Mouse (Mus musculus) liver, adult (tissue): ENCODE measurements around the gene Alg11.
A peak's percentile ranks its signal among the peaks of the same experiment; 100 is the strongest.

Experiments used
- GATA4 ChIP-seq: IDR thresholded peaks from 2 replicates; pipeline ENCODE4 v1.6.1; 2014; ENCODE audit warnings: mild to moderate bottlenecking, low read length; ENCODE audit not compliant: insufficient replicate concordance

Gene Alg11

DNA sequence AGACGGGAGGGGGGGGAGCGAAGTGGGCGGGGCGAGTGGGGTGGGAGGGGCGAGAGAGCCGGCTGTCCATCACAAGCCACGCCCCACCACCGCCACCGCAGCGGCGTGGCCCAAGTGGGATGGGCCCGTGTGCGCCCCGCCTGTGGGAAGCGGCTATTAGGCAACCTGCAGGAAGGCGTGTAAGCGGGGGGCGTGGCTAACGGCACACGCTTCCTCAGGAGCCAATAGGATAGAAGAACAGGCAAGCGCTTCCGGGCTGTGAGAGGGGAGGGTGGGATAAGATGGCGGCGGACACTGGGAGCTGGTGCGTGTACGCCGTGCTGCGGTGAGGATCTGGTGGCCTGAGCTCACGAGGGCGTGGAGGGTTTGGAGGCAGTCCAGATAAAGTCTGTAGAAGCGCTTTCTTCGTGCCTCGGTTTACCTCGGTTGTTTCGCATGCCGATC lies at the start of gene Alg11:
Alg11 (plus strand) TSS at position 276 of the 444 bp plus-strand sequence.
- no peak for TF ChIP-seq GATA4

DNA sequence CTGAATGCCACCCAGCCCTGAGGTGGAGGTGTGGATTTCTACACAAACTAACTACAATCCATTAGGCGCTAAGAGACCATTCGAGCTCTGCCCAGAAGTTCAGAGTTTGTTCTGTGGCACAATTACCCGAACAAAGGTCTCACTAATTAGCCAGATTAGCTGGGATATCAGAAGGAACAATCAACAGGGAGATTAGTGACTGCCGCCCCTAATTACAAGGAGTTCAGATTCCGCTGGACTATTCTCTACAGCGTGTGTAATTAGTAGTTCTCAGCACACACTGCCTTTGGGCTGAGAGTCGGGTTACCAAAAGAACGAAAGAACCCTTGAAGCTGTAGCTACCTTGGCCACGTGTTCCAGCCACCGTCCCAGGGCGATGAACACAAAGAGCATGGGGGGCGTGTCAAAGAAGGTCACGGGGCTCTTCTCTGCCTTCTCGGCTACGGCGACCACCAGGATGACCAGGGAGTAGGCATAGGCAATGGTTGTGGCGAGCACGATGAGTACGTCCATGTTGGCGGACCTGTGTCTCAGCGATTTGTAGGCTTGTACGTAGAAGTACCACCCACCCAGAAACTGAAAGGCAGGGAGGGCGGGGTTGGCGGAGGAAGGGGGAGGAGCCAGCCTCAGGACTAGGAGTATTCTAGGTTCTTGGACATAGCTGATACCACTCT lies 47.4 kb upstream of the Alg11 start:
- TF ChIP-seq GATA4, result no peak

DNA sequence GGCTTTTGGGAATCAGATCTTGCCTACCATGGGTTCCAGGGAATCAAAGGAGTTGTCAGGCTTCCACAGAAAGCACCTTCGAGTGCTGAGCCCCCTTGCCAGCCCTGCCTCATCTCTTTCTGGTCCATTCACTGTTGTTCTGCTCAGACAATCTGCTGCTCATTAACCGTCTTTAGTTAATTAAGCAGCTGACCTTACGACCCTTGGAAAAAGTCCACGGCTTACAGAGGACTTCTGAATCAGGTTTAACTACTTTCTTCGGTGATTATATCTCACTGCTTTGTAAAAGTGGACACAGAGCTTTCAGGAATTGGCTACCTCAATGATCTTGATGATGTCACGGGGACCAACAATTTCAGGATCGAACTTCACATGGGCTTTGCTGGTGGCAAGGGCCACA lies 42.8 kb upstream of the Alg11 start:
- no peak for TF ChIP-seq GATA4

DNA sequence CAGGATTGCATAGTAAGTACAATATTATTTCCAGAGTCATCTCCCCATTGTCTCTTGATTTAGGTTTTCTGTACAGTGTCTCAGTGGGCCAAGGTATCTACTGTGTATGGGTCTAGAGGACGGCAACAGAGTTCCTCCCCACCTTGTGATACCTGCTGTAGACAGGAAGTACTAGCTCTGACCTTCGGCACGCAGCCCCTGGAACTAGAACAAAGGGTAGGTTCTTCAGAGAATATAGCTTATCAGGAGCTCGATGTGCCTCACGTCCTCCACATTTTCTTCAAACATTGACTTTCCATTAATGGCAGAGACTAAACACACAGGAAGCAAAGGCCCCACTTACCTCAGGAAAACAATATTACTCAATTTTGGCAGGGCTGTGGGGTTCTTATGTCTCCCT lies 41.0 kb upstream of the Alg11 start:
- no peak for TF ChIP-seq GATA4

DNA sequence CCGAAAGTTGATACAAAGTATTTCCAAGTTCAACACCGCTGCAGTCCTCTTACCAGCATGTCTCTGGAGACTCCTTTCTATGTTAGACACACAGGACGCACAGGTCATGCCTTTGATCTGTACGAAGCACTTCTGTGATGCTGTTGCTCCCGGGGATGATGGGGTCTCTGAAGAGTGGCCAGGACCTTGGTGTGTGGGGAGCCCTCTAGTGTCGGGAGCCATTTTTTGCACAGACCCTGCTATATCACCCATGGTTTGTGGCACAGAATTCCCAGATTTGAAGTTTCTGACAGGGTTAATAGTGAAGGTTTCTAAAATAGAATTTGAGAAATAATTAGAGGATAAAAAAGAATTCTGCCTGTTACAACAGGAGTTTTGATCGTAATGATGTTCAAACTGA lies 38.3 kb upstream of the Alg11 start:
- no peak for TF ChIP-seq GATA4

DNA sequence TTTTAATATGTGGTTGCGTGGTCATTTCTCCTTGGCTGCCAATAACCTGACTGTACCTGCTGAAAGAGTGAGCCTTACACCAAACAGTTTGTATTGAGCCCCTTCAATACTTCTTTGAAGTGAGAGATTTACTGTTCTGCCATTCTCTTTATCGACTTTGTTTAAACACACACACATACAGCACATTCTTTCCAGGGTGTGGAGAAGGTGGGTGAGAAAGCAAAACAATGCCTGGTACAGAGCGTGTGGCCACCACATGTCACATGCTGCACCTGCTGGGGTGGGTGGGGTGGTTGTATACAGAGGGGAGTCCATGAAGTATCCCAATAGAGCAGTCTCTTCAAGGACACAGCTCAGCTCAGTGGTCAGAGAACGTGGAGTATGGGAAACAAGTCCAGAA lies 35.3 kb upstream of the Alg11 start:
- TF ChIP-seq GATA4, result no peak

DNA sequence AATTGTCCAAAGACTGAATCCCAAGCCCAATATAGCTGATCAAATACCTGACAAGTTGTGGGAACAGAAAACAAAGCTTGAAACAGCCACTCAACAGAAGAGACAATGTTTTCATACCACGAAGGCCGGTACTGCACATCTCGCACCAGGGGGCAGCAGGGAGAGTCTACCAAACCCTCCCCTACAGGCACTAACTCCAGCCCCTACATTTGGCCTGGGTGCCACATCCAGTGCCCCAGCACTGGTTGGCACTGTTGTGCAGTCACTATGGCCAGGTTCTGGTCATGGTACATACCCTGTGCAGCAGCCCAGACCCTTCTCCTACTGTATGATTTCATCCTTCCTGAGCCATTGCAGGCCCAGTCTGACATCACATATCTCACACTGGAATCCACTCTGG lies 31.5 kb upstream of the Alg11 start:
- no peak for TF ChIP-seq GATA4

DNA sequence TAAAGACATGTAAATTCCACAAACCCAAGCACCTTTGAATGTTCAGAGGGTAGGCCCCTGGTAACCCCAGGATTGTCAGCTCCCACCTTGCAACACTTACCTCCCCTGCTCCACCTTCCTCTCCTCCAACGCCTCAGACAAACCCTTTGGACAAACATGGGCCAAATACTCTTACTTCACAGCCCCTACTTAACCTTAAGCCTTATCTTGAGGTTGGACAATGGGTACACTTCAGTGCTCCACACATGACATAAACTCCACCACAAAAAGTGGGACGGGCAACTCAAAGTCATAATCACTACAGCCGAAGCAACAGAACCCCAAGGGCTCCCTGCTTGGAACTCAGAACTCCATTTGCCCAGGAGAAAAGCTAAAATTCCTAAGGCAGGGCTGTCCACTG lies 29.5 kb upstream of the Alg11 start:
- TF ChIP-seq GATA4, result no peak

DNA sequence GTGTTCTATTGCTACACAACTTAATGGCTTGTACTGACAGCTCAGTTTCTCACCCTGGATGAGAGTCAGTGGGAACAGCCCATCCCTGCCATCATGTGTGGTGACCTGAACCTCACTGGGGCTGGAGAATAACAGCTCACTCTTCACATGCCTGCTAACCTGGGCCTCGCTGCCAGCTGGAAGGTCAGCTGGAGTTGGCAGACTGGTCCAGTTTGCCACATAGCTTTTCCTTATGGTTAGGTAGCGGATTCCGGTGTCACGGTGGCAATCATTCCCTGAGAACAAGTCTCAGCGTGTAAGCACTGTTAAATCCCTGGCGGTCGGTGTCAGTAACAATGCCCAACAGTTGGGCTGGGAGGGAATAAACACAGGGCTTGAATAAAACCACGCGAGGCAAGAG lies 24.4 kb upstream of the Alg11 start:
- TF ChIP-seq GATA4, result no peak

DNA sequence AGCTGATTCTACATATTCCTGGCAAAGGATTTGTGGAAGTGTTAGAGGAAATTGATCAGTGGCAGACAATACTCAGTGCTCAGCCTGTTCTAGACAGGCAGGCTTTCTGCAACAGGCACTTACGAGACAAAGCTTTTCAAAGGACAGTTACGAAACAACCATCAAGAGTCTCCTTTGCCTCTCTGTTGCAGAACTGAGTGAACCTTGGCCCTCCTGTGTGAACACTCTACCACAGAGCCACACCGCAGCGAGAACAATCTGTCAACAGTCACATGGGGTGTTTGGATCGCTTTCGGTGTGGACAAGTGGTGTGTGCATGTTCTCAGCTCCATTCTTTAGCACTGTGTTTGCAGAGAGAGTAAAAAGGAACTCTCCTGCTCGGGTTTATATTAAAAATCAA lies 23.5 kb upstream of the Alg11 start:
- TF ChIP-seq GATA4, result no peak

DNA sequence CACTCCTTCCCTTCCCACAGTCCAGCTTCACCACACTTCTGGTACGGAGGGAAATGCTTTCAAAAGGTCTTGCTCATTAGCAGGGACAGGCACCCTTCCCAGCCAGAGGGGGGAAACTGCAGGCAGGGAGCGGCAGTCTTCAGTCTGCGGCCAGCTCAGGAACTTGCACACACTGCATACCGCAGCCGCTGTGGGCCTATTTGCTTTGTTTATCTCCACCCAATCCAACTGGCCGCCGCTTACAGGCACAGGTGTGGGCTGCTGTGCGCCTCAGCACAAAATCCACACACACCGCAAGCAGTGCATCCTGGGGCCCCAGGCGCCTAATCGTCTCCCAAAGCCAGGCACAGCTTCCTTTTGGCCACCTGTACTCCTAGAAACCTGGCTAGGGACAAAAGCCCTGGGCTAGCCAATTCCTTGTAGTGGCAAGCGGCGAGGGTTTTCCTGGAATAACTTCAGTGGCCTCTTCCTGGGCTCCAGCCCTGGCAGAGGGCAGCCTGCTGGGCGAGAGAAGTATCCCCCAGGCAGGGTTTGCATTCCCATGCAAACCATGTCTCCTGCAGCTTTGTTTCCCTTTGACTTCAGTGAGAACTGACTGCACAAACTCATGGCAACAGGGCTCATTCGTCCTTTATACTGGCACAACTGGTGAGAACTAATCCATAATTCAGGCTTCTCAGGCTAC lies 20.9 kb upstream of the Alg11 start:
- peak; percentile 7; the same call in 1 of the 2 replicates for TF ChIP-seq GATA4

DNA sequence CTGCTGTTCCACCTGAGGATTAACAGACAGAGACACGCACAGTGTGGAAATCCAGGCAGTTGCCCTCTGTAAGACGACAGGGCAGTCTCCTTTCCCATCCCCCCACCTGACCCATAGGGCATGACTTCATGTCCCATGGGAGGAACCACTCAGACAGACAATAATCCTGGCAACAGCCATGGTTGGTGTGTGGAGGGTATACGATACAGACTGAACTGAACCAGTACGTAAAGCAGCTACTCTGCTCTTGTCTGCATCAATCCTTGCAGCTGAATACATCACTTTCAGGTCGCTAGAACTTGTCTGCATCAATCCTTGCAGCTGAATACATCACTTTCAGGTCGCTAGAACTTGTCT lies 20.4 kb upstream of the Alg11 start:
- no peak for TF ChIP-seq GATA4

DNA sequence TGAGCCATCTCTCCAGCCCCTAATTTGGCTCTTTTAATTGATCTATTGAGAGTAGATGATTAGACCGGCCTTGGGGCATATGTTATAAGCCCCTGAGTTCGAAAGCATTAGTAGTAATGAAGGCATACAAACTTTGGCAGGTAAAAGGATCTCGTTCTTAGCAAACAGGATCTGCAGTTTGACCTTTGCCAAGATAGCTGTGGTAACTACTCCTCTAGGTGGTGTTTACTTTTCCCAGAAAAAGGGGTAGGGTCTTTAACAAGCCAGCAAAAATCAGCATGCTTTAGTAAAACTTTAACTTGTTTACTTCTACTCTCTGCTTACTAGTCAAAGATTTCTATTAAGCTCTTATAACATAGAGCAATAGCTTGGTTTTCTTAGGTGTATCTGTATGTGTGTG lies 18.0 kb upstream of the Alg11 start:
- no peak for TF ChIP-seq GATA4

DNA sequence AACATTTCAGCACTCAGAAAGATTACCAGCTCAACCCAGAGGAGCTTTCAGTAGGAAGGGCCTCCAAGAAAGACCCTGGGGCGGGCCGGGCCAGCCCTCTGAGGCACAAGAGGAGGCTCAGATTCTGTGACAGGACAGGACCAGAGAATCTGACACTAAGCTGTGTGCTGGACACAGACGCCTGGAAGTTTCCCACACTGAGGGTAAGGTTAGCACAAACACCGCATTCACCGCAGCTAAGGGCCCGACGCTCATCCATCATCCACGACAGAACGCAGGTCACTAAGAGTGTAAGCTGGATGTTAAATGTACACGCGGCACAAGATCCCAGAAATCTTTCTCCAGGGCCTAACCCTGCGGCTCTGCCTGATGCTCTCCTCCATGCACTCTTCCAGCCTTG lies 16.8 kb upstream of the Alg11 start:
- TF ChIP-seq GATA4, result no peak

DNA sequence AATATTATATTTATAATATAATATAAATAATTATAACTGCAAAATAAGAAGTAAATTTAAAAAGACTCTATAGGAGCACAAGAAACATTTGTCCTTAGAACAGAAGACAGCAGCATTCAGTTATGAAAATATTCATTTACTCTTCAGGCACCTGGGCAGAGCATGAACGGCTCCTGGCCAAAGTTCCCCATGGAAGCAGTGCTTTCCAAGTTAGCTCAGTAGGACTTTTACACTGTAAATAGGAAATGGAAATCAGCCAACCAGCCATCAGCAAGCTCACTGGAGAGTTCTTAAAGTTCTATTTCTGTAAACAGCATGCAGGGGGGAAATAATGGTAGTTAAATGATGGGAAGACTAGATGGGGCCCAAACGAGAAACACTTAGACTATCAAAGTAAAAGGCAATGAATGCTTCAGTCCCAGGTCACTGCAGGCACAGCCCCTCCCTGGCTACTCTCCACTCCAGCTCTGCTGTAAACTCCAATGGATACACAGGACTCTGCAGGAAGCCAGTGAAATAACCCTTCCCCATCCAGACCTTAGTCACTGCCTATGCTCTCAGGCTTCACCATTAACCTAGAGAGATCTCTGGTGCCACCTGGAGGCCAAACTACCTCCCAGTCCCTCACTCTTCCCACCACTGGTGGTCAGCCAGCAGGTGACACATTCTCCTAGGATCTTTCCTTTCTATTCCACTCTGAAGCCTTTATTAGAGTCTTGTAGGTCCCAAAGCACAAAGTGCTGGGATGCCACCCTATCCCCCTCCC lies 12.6 kb upstream of the Alg11 start:
- TF ChIP-seq GATA4, result no peak
